Mouse (Mus musculus) left cerebral cortex, postnatal 36 days (tissue): ENCODE data around the gene Fam161a. TPM values are rescaled to one million over a fixed set of nuclear protein-coding genes. Genes with fewer than 3 reads are reported as not detected.

Experiments
- DNase-seq, 2 experiments: peaks; one replicate each; pipeline ENCODE4 v3.0.0; 2021 to 2022; ENCODE audit warnings: low spot score in 2 of 2, mixed read lengths in 1 of 2
- intact Hi-C: fragments of 180-260 bp; cut with DNase I; formaldehyde crosslinking; loops from one replicate; pipeline ENCODE4 v1.15.1; 2025
- total RNA-seq, 2 experiments: library from RNA; stranded (reverse); gene quantifications; 2 replicates each; pipeline ENCODE4 v1.2.3; 2021

The Fam161a gene
- total RNA-seq = 1 to 10 TPM; 2.6 to 4.4 TPM

DNA sequence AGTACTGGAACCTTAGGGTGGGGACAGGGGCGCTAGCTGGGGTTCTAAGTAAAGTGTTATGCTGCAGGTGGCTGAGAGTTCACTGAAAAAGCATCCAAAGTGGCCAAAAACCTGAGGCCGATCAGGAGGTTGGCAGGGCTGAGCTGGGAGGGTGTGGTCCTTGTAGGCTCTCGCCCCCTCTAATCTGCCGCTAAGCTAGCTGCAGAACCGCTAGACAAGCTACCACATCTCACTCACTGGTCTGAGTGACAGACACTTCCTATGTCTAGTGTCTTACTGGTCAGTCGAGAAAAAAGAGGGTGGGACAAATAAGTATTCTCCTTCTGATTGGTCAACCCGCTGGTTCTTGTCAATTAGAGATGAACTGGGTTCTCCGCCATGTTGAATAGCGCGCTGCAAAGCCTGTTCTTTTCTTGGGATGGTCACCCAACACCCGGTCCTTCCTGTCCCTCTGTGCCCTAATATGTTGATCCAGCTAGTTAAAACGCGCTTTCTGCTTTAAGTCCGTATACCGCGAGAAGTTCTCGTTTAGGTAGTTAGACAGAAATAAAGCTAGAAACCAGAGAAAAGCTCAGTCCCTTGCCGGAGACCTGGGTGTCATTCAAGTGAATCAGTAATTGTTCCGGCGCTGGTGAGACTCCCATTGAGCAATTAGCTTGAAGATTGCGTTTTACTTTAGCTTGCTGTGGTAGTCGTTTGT lies at the start of gene Fam161a:
TSS of gene Fam161a (plus strand) at position 51 of the 700 bp plus-strand sequence.
- DNase-seq = peak; percentile 66 to 75
- intact Hi-C loops = loop anchor here (1.0 to 5.0 kb wide), 2 partner anchors 60 to 248 kb away; no protein-coding TSS in a partner anchor

DNA sequence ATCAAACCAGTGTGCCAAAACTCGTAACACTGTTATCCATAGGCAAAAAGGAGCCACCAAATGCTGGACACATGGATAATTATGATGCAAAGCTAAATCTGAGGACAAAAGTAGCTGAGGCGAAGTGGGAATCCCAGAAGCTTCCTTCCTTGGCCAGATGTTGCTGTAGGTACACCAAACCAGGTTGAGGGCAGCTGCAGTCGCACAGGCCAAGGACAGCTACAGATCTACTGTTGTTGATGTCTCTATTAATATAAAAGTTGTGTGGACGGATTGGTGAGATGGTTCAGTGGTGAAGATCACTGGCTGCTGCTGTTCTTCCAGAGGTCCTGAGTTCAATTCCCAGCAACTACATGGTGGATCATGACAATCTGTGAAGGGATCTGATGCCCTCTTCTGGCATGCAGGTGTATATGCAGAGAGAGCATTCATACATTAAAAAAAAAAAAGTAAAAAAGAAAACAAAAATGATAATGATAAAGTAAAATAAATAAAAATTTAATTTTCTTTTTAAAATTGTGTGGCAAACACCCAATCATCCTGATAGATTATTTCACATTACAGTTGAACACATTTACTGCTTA lies 49.4 kb upstream of the Fam161a start:
- intact Hi-C loops = loop anchor here (2.0 to 5.0 kb wide), 2 partner anchors 101 to 327 kb away; no protein-coding TSS in a partner anchor
- DNase-seq = no peak

GRCm38 (mm10) chr11:22962101-22962500 lies 45.2 kb upstream of the Fam161a start:
- DNase-seq = no peak
- intact Hi-C loops = no loop called here

DNA sequence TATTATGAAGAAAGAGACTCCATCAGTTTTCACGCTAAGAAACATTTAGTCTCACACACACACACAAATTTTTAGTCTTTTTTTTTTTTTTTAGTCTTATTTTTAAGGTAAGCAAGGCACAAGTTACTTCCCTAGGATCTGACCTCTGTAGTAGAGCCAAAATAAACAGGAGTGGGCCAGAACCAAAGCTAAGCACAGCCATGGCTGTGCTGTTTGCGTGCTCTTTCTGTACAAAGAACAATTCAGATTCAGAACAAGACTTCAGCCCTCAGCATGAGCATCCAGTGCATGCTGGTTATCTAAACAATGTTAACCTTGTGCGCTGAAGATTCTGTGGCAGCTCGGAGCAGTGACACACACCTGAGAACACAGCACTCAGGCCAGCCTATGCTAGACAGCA lies 42.9 kb upstream of the Fam161a start:
- no peak for DNase-seq
- intact Hi-C loops = no loop called here

DNA sequence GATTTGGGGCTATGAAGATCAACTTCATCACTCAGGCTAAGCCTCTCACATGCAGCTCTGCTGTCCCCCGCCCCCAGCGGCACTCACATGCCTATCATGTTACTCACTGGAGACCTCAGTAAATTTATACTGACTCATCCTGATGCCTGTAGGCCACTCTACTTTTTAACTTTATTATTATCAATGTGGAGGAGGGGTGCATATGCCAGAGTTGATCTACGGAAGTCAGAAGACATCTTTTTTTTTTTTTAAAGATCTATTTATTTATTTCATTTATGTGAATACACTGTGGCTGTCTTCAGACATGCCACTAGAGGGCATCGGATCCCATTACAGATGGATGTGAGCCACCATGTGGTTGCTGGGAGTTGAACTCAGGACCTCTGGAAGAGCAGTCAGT lies 41.8 kb upstream of the Fam161a start:
- DNase-seq = no peak
- intact Hi-C loops = no loop called here

DNA sequence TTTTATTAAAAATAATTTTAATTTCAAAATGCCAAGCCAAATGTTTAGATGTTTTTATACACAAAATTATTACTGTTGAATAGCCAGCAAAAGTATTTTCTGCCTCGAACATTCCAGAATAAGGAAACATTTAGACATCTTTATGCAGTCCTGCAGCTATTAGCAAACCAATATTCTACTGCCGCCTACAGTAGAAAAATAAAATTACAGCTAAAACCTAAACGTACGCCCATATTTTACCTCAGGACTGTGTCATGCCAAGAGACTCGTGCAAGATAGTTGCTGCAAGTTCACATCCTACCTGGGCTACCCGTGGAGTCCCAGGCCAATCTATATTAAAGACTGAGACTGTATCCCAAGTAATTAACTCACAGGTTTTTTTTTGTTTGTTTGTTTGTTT lies 37.8 kb upstream of the Fam161a start:
- intact Hi-C loops = no loop called here
- DNase-seq = no peak

DNA sequence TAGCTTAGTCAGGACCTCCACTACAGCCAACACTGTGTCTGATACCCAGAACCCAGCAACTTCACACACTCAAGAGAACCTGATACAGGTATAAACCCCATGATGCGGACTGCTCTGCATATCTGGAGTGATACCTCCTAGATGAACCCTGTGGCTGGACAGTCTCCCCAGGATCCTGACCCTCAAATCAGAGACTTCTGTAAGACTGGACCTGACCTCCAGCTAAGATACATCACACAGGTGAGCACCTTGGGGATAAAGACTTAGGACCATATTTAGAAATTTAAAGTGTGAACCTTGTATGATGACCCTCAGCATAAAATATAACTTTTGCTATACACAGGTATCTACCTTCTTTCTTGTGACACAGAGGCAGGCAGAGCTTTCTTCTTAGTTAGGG lies 36.8 kb upstream of the Fam161a start:
- intact Hi-C loops = loop anchor here (5.0 to 10.0 kb wide), 2 partner anchors 338 to 686 kb away; no protein-coding TSS in a partner anchor
- no peak for DNase-seq

DNA sequence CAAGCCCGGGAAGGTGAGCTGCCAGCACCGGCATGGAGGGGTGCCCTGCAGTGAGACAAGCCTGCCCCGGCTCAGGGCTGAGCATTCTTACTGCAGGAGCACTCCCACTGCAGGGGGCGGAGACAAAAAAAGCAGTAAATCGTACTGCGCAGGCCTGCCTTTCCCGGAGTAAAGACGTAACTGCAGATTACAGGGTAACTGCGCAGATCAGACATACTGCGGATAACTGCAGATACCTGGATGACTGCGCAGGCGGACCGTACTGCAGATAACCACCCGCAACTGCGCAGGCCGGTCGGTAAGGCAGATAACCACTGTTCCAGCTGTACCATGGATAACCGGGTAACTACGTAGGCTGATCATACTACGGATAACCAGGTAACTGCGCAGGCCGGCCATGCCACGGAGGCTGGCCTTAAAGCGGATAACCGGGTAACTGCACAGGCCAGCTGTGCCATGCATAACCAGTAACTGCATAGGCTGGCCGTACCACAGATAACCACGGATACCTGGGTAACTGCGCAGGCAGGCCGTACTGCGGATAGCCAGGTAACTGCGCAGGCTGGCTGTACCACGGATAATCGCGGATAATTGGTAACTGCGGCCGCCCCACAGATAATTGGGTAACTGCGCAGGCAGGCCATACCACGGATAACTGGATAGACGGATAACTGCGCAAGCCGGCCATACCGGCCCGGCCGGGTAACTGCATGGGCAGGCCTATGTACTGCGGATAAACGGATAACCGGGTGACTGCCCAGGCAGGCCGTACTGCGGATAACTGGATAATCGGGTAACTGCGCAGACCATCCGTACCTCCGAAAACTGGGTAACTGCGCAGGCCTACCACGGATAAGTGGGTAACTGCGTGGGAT lies 35.3 kb upstream of the Fam161a start, which contains the start of gene Zrsr1:
TSS of gene Zrsr1 (plus strand) at position 171 of the 875 bp plus-strand sequence.
- DNase-seq = peak; percentile 71 to 75
- intact Hi-C loops = loop anchor here (5.0 to 10.0 kb wide), 2 partner anchors 340 to 687 kb away; no protein-coding TSS in a partner anchor

DNA sequence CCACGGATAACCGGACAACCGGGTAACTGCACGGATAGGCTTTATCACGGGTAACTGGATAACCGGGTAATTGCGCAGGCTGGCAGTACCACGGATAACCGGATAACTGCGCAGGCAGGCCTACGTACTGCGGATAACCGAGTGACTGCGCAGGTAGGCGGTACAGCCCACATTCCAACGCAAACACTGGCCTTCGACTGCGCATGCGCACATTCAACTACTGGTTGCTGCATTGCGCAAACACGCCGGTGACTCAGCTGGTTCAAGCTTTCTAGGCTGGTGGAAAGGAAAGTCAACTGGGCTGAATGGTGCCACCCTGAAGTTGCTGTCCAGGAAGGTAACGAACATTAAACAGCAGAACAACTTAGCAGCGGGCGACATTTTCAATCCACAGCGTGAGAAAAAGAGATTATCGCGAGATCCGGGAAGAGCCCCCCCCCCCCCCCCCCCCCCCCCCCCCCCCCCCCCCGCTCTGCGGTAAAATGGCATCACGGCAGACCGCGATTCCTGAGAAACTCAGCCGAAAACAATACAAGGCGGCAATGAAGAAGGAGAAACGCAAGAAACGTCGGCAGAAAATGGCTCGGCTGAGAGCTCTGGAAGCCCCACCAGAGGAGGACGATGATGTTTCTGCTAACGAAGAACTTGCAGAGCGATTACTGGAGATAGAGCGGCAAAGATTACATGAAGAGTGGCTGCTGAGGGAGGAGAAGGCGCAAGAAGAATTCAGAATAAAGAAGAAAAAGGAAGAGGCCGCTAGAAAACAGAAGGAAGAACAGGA lies 34.4 kb upstream of the Fam161a start:
- intact Hi-C loops = loop anchor here (5.0 to 10.0 kb wide), 2 partner anchors 341 to 688 kb away; no protein-coding TSS in a partner anchor
- peak; percentile 85 for DNase-seq

GRCm38 (mm10) chr11:22973599-22973998 lies 33.7 kb upstream of the Fam161a start:
- peak in 1 of 2 experiments; percentile 27 for DNase-seq
- intact Hi-C loops = loop anchor here (5.0 to 10.0 kb wide), 2 partner anchors 341 to 689 kb away; no protein-coding TSS in a partner anchor

- intact Hi-C loops = loop anchor here (10.0 kb wide), 1 partner anchor 693 kb away; no protein-coding TSS in a partner anchor
- no peak for DNase-seq
Measured at GRCm38 (mm10) chr11:22978215-22978614, 29.1 kb upstream of the Fam161a start.

GRCm38 (mm10) chr11:22978711-22979110 lies 28.6 kb upstream of the Fam161a start:
- no peak for DNase-seq
- intact Hi-C loops = loop anchor here (10.0 kb wide), 1 partner anchor 694 kb away; no protein-coding TSS in a partner anchor

- DNase-seq = no peak
Measured at GRCm38 (mm10) chr11:22979221-22979620, 28.1 kb upstream of the Fam161a start.

GRCm38 (mm10) chr11:22981041-22981440 lies 26.3 kb upstream of the Fam161a start:
- no peak for DNase-seq
- intact Hi-C loops = loop anchor here (10.0 kb wide), 1 partner anchor 584 kb away; no protein-coding TSS in a partner anchor

More at GRCm38 (mm10) chr11:22979221-22979620, 28.1 kb upstream of the Fam161a start:
- intact Hi-C loops = loop anchor here (10.0 kb wide), 1 partner anchor 694 kb away; no protein-coding TSS in a partner anchor

DNA sequence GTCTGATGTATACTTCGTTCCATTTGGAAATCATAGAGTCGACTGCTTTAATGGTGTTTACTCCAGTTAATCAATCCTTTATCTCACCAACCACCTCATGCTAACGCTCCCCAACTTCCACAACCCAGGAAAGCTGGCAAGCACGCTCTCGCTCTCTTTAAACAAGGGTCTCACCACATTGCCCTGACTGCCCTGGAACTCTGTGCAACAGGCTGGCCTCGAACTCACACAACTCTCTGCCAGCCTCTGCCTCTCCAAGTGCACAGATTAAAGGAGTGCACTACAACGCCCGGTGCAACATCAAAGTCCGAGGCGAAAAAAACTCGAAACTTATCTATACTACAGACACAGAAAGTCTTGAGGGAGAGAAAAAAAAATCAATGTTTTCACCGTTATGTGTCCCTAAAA lies 25.8 kb upstream of the Fam161a start:
- DNase-seq = no peak
- intact Hi-C loops = loop anchor here (10.0 kb wide), 1 partner anchor 583 kb away; no protein-coding TSS in a partner anchor

DNA sequence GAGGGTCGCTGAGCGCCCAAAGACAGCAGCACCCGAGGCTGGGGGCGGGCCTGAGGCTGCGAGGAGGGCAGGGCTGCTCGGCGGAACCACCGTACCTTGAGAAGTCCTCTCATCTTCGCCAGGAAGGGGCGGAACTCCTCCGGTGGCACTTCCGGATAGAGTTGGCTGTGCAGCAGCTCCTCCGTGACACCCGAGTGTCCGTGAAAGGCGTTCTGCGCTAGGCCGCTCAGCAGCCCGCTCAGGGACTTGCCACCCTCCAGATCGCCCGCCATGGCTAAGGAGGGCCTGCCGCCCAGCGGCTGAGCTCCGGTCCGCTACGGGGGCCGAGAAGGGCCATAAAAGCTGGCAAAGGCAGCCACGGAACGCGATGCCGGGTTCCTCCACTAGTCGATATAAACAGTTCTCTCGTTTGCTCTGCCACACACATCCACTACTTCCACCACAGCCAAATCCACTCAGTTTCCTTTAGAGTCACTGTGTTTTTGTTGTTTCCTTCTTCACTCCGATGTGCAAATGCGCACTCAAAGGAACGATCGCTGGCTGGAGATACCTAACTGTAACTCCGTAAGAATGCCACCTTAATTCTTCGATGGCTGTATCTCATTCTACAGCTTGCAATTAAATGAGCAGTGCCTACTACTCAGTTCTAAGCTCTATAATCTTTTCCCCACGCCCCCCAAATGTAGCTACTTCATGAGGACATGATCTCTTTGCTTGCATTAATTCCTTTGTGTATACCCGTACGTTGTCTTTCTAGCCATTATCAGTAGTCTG lies 25.2 kb upstream of the Fam161a start, which contains the start of the genes Gm28048 and Commd1:
TSS of gene Gm28048 (minus strand) at position 107 of the 774 bp plus-strand sequence.
TSS of gene Commd1 (minus strand) at position 399 of the 774 bp plus-strand sequence.
- peak; percentile 96 to 97 for DNase-seq
- intact Hi-C loops = loop anchor here (10.0 kb wide), 1 partner anchor 583 kb away; no protein-coding TSS in a partner anchor

- intact Hi-C loops = loop anchor here (10.0 kb wide), 1 partner anchor 582 kb away; no protein-coding TSS in a partner anchor
- DNase-seq = no peak
Measured at GRCm38 (mm10) chr11:22982846-22983245, 24.5 kb upstream of the Fam161a start.
